ENCODE assay signal across 32 mouse cellular contexts in genomic region chr11:17738879-17739278, GRCm38 (mm10).
DNase-seq lines count a peak whose midpoint lies in the region; ATAC-seq lines count a peak whose summit lies in the region.
"Had no signal": no experiment of that assay in that cellular context is flagged by ENCODE, and none has a peak within 500 bp of the region (broad histone marks: within the 10 kb centered on the region; RNA-seq: fewer than 3 reads in every experiment).

No protein-coding gene starts in this region.

- H3K27me3 ChIP-seq in midbrain, embryonic 10.5 days (ENCODE audit: low read depth, poor library complexity, severe bottlenecking) = no peaks in the 10 kb centered on the region
- no peaks in the 10 kb centered on the region for H3K27me3 ChIP-seq in midbrain, embryonic 14.5 days (ENCODE audit: control insufficient read depth, insufficient read depth, low read length)
- no peaks in the 10 kb centered on the region for H3K27me3 ChIP-seq in hindbrain, embryonic 16.5 days (replicated peaks; ENCODE audit: control insufficient read depth, insufficient read depth, low read length)
- H3K27me3 ChIP-seq: CH12.LX; embryonic facial prominence, embryonic 15.5 days; forebrain, embryonic 12.5 days; hindbrain, embryonic 13.5 days; neural tube, embryonic 15.5 days; stomach, embryonic 15.5 days had no signal

- no peak overlapping the region for H3K4me2 ChIP-seq in midbrain, embryonic 14.5 days (ENCODE audit: low read length)
- no peak overlapping the region for H3K4me2 ChIP-seq in hindbrain, embryonic 16.5 days (ENCODE audit: low read length)
- H3K4me2 ChIP-seq: embryonic facial prominence, embryonic 15.5 days; forebrain, embryonic 12.5 days; hindbrain, embryonic 13.5 days; midbrain, embryonic 11.5 days; neural tube, embryonic 15.5 days; stomach, embryonic 15.5 days had no signal

- H3K4me1 ChIP-seq in midbrain, embryonic 10.5 days = no peaks in the 10 kb centered on the region
- H3K4me1 ChIP-seq in midbrain, embryonic 14.5 days (ENCODE audit: control insufficient read depth, insufficient read depth, low read length) = no peaks in the 10 kb centered on the region
- no peaks in the 10 kb centered on the region for H3K4me1 ChIP-seq in hindbrain, embryonic 16.5 days (ENCODE audit: control insufficient read depth, insufficient read depth, low read depth, low read length)
- H3K4me1 ChIP-seq: embryonic facial prominence, embryonic 10.5 days; embryonic facial prominence, embryonic 15.5 days; forebrain, embryonic 12.5 days; hindbrain, embryonic 13.5 days; neural tube, embryonic 15.5 days; stomach, embryonic 15.5 days had no signal

- peak; percentile 14 for DNase-seq in midbrain, embryonic 10.5 days (ENCODE audit: low spot score)
- no peak for DNase-seq in midbrain, embryonic 14.5 days
- peak; percentile 75 for DNase-seq in cerebellum, adult 11-12 months
- DNase-seq in cerebellum, adult 9-10 months = peak; percentile 89
- DNase-seq in cerebellum, postnatal 36 days = peak; percentile 83 to 85
- DNase-seq in layer of hippocampus, adult 9-11 months = no peak
- no peak for DNase-seq in heart, postnatal 4 days
- DNase-seq: adrenal gland, adult 2 months; adrenal gland, postnatal 36 days; B cell, adult 2 months; forebrain, postnatal 0 days; gastrocnemius, postnatal 14 days; kidney, adult 11 months; kidney, postnatal 25 days; layer of hippocampus, postnatal 36 days; liver; lung, adult 2 months; lung, postnatal 10 days; retina, postnatal 1 day; right cerebral cortex, postnatal 14 days had no signal

- no peak overlapping the region for H3K4me3 ChIP-seq in midbrain, embryonic 10.5 days
- no peak overlapping the region for H3K4me3 ChIP-seq in midbrain, embryonic 14.5 days (replicated peaks; ENCODE audit: low read depth, low read length)
- no peak overlapping the region for H3K4me3 ChIP-seq in hindbrain, embryonic 16.5 days (ENCODE audit: low read length)
- H3K4me3 ChIP-seq: embryonic facial prominence, embryonic 10.5 days; embryonic facial prominence, embryonic 15.5 days; forebrain, embryonic 12.5 days; hindbrain, embryonic 13.5 days; neural tube, embryonic 15.5 days; stomach, embryonic 15.5 days had no signal

- no peaks in the 10 kb centered on the region for H3K9me3 ChIP-seq in midbrain, embryonic 10.5 days (replicated peaks)
- H3K9me3 ChIP-seq in midbrain, embryonic 14.5 days (ENCODE audit: control insufficient read depth, low read length) = no peaks in the 10 kb centered on the region
- H3K9me3 ChIP-seq in hindbrain, embryonic 16.5 days (ENCODE audit: control insufficient read depth, low read length) = no peaks in the 10 kb centered on the region
- H3K9me3 ChIP-seq: embryonic facial prominence, embryonic 10.5 days; embryonic facial prominence, embryonic 15.5 days; forebrain, embryonic 12.5 days; hindbrain, embryonic 13.5 days; neural tube, embryonic 15.5 days; stomach, embryonic 15.5 days had no signal

- no peak overlapping the region for H3K27ac ChIP-seq in midbrain, embryonic 10.5 days (replicated peaks)
- no peak overlapping the region for H3K27ac ChIP-seq in midbrain, embryonic 14.5 days (replicated peaks; ENCODE audit: low read depth, low read length)
- no peak overlapping the region for H3K27ac ChIP-seq in hindbrain, embryonic 16.5 days (ENCODE audit: low read depth, low read length)
- H3K27ac ChIP-seq: embryonic facial prominence, embryonic 10.5 days; embryonic facial prominence, embryonic 15.5 days; forebrain, embryonic 12.5 days; hindbrain, embryonic 13.5 days; liver, embryonic 14.5 days; neural tube, embryonic 15.5 days; stomach, embryonic 15.5 days had no signal

- H3K36me3 ChIP-seq in midbrain, embryonic 10.5 days = no peaks in the 10 kb centered on the region
- no peaks in the 10 kb centered on the region for H3K36me3 ChIP-seq in midbrain, embryonic 14.5 days (ENCODE audit: control insufficient read depth, insufficient read depth, low read length)
- H3K36me3 ChIP-seq in hindbrain, embryonic 16.5 days (ENCODE audit: control insufficient read depth, insufficient read depth, low read length) = no peaks in the 10 kb centered on the region
- H3K36me3 ChIP-seq: embryonic facial prominence, embryonic 10.5 days; embryonic facial prominence, embryonic 15.5 days; forebrain, embryonic 12.5 days; hindbrain, embryonic 13.5 days; neural tube, embryonic 15.5 days; stomach, embryonic 15.5 days had no signal

- H3K9ac ChIP-seq in midbrain, embryonic 14.5 days (replicated peaks; ENCODE audit: low read length) = no peak overlapping the region
- no peak overlapping the region for H3K9ac ChIP-seq in hindbrain, embryonic 16.5 days (ENCODE audit: low read depth, low read length)
- H3K9ac ChIP-seq: embryonic facial prominence, embryonic 15.5 days; forebrain, embryonic 12.5 days; forebrain, postnatal 0 days; hindbrain, embryonic 13.5 days; liver, embryonic 14.5 days; neural tube, embryonic 15.5 days; stomach, embryonic 15.5 days had no signal

- WGBS in midbrain, embryonic 10.5 days = 43% methylated on average over 5 of the region's 5 CpGs
- 38% methylated on average over 5 of the region's 5 CpGs for WGBS in midbrain, embryonic 14.5 days
- WGBS in hindbrain, embryonic 16.5 days = 34% methylated on average over 5 of the region's 5 CpGs

- ATAC-seq in midbrain, embryonic 14.5 days (ENCODE audit: low FRiP score, low TSS enrichment) = no peak
- no peak; the same call in 1 of the 2 replicates for ATAC-seq in hindbrain, embryonic 16.5 days
- ATAC-seq: activated CD4-positive, CD25-positive, alpha-beta regulatory T cell, adult 4 months; forebrain, postnatal 0 days; inflammation-experienced regulatory T-cells, adult 6 months had no signal

Comparison
In these comparisons a context has a peak if more than half of its experiments do, and no peak if none do; other contexts are left out.
1. DNase-seq: peak in midbrain, embryonic 10.5 days (single experiment), cerebellum, adult 11-12 months (single experiment), cerebellum, adult 9-10 months (single experiment) and cerebellum, postnatal 36 days (2 of 2); none in midbrain, embryonic 14.5 days (single experiment), layer of hippocampus, adult 9-11 months (single experiment) and heart, postnatal 4 days (single experiment).